Comparison of ENCODE assay signal across 33 mouse cellular contexts in the genomic region with DNA sequence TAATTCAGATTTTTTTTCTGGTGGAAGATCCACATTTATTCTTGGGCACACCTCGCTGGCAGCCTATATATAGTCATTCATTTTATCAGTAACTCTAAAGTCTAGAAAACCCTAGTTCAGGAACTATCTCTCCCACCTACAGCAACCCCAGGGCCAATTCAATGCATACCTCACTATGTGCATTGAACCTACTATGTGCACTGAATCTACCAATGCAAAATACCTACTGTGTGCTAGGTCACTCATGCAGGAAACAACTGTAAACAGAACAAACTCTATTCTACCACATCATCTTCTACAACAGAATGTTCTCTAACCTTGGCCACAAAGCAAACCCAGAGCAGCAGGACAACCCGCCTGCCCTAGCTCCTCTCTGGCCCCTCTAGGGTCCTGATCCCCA.
"Had no signal": no experiment of that assay in that cellular context is flagged by ENCODE, and none has a peak within 500 bp of the region (broad histone marks: within the 10 kb centered on the region; RNA-seq: fewer than 3 reads in every experiment).

No protein-coding gene starts in this region.

- H3K4me3 ChIP-seq: heart, embryonic 12.5 days; heart, embryonic 13.5 days; heart, embryonic 15.5 days; hindbrain, embryonic 10.5 days; hindbrain, embryonic 12.5 days; hindbrain, embryonic 13.5 days; hindbrain, embryonic 15.5 days; intestine, embryonic 15.5 days; kidney, embryonic 15.5 days; layer of hippocampus, adult 2 months; left cerebral cortex, adult 2 months had no signal

- DNase-seq: heart, postnatal 10 days; heart, postnatal 14 days; heart, postnatal 4 days; kidney, adult 11 months; kidney, adult 18-20 months; kidney, adult 2 months; kidney, adult 8-10 months; kidney, adult 9 months; kidney, postnatal 10 days; kidney, postnatal 14 days; kidney, postnatal 25 days; kidney, postnatal 36 days; kidney, postnatal 4 days; layer of hippocampus, adult 9-11 months; layer of hippocampus, postnatal 36 days had no signal

- H3K9me3 ChIP-seq: heart, embryonic 12.5 days; heart, embryonic 13.5 days; heart, embryonic 15.5 days; hindbrain, embryonic 10.5 days; hindbrain, embryonic 12.5 days; hindbrain, embryonic 13.5 days; hindbrain, embryonic 15.5 days; intestine, embryonic 15.5 days; kidney, embryonic 15.5 days had no signal

- H3K27me3 ChIP-seq: heart, embryonic 12.5 days; heart, embryonic 13.5 days; heart, embryonic 15.5 days; hindbrain, embryonic 12.5 days; hindbrain, embryonic 13.5 days; hindbrain, embryonic 15.5 days; intestine, embryonic 15.5 days; kidney, embryonic 15.5 days had no signal

- H3K27ac ChIP-seq: heart, embryonic 13.5 days; heart, embryonic 15.5 days; hindbrain, embryonic 10.5 days; hindbrain, embryonic 12.5 days; hindbrain, embryonic 13.5 days; hindbrain, embryonic 14.5 days; hindbrain, embryonic 15.5 days; hindbrain, postnatal 0 days; intestine, embryonic 15.5 days; kidney, embryonic 15.5 days; kidney, postnatal 0 days; layer of hippocampus, adult 2 months; left cerebral cortex, adult 2 months had no signal

- H3K4me2 ChIP-seq: heart, embryonic 12.5 days; heart, embryonic 13.5 days; heart, embryonic 15.5 days; hindbrain, embryonic 12.5 days; hindbrain, embryonic 13.5 days; hindbrain, embryonic 14.5 days; hindbrain, embryonic 15.5 days; intestine, embryonic 15.5 days; kidney, embryonic 15.5 days had no signal

- H3K4me1 ChIP-seq: heart, embryonic 15.5 days; hindbrain, embryonic 12.5 days; hindbrain, embryonic 13.5 days; hindbrain, embryonic 15.5 days; intestine, embryonic 15.5 days; kidney, embryonic 15.5 days had no signal

- ATAC-seq: hindbrain, embryonic 16.5 days; hindbrain, postnatal 0 days; inflammation-experienced regulatory T-cells, adult 6 months; intestine, embryonic 15.5 days; intestine, embryonic 16.5 days; intestine, postnatal 0 days had no signal

- H3K36me3 ChIP-seq: heart, embryonic 12.5 days; heart, embryonic 13.5 days; heart, embryonic 15.5 days; hindbrain, embryonic 10.5 days; hindbrain, embryonic 12.5 days; hindbrain, embryonic 13.5 days; hindbrain, embryonic 15.5 days; intestine, embryonic 15.5 days; kidney, embryonic 15.5 days had no signal

- H3K9ac ChIP-seq: heart, embryonic 12.5 days; heart, embryonic 13.5 days; heart, embryonic 15.5 days; hindbrain, embryonic 12.5 days; hindbrain, embryonic 13.5 days; hindbrain, embryonic 14.5 days; hindbrain, embryonic 15.5 days; intestine, embryonic 15.5 days; kidney, embryonic 15.5 days had no signal
